Mouse (Mus musculus) bone marrow macrophage, adult 2 months (primary cell): Measurements from ENCODE around the gene Bbx. TPM values are rescaled to one million over a fixed set of nuclear protein-coding genes. Genes with fewer than 3 reads are reported as not detected.

Experiments used
- H3K27ac ChIP-seq: 2 replicates; pipeline ENCODE4 v1.5.1; 2012; ENCODE audit warnings: low read depth, low read length; ENCODE audit not compliant: insufficient read depth
- H3K4me1 ChIP-seq: 2 replicates; pipeline ENCODE4 v1.6.1; 2012; ENCODE audit warnings: low read length; ENCODE audit not compliant: control insufficient read depth, insufficient read depth
- H3K4me3 ChIP-seq: 2 replicates; pipeline ENCODE4 v1.5.1; 2012; ENCODE audit warnings: mild to moderate bottlenecking, low read length, moderate library complexity; ENCODE audit not compliant: insufficient read depth
- CTCF ChIP-seq: IDR thresholded peaks from 2 replicates; pipeline ENCODE4 v1.5.1; 2012; ENCODE audit warnings: low read depth, mild to moderate bottlenecking, low read length, moderate library complexity
- POLR2A ChIP-seq: IDR thresholded peaks from 2 replicates; pipeline ENCODE4 v1.6.1; 2012; ENCODE audit warnings: mild to moderate bottlenecking, low read depth, low read length, borderline replicate concordance
- polyA plus RNA-seq: library from polyadenylated mRNA; stranded (reverse); fragments of >200 nt; gene quantifications from 2 replicates; pipeline ENCODE4 v1.2.4, GENCODE M21; 2012; ENCODE audit not compliant: missing spikeins, insufficient read depth, insufficient read length

Gene Bbx
- polyA plus RNA-seq, 1 experiment, result 33.4 TPM

GRCm38 (mm10) chr16:50251417-50251975 is 180.7 kb downstream of the Bbx start:
- TF ChIP-seq POLR2A, result no peak
- TF ChIP-seq CTCF, result no peak
- Histone ChIP-seq H3K4me3 (no peak overlapping the region), H3K27ac (peak overlapping the region; percentile 19; the same call in 1 of the 2 replicates), H3K4me1 (peaks cover 7% of the 10 kb centered on the region)

GRCm38 (mm10) chr16:50250469-50250868 is 181.7 kb downstream of the Bbx start:
- H3K4me1 ChIP-seq, result peaks cover 7% of the 10 kb centered on the region
- no peak overlapping the region for H3K27ac ChIP-seq
- TF ChIP-seq CTCF, result no peak
- no peak for TF ChIP-seq POLR2A
- H3K4me3 ChIP-seq, result no peak overlapping the region

GRCm38 (mm10) chr16:50249036-50249435 is 183.2 kb downstream of the Bbx start:
- H3K4me1 ChIP-seq, result peaks cover 7% of the 10 kb centered on the region
- no peak overlapping the region for H3K4me3 ChIP-seq
- TF ChIP-seq CTCF, result no peak
- TF ChIP-seq POLR2A, result no peak
- H3K27ac ChIP-seq, result no peak overlapping the region

- no peak overlapping the region for H3K27ac ChIP-seq
- TF ChIP-seq CTCF, result no peak
- H3K4me1 ChIP-seq, result peaks cover 2% of the 10 kb centered on the region; the same call in 1 of the 2 replicates
- H3K4me3 ChIP-seq, result no peak overlapping the region
These were observed 189.7 kb downstream of the Bbx start for GRCm38 (mm10) chr16:50242444-50242843.

GRCm38 (mm10) chr16:50241604-50242003 is 190.6 kb downstream of the Bbx start:
- TF ChIP-seq POLR2A (no peak), CTCF (no peak)
- H3K4me1 ChIP-seq, result peaks cover 2% of the 10 kb centered on the region; the same call in 1 of the 2 replicates
- no peak overlapping the region for H3K27ac ChIP-seq
- no peak overlapping the region for H3K4me3 ChIP-seq

- no peak overlapping the region for H3K4me3 ChIP-seq
- H3K27ac ChIP-seq, result no peak overlapping the region
- peaks cover 2% of the 10 kb centered on the region; the same call in 1 of the 2 replicates for H3K4me1 ChIP-seq
- no peak for TF ChIP-seq CTCF
- TF ChIP-seq POLR2A, result no peak
These were observed 197.0 kb downstream of the Bbx start for GRCm38 (mm10) chr16:50235231-50235630.

- TF ChIP-seq CTCF (no peak), POLR2A (no peak)
- Histone ChIP-seq H3K4me3 (no peak overlapping the region), H3K4me1 (peaks cover 9% of the 10 kb centered on the region), H3K27ac (no peak overlapping the region)
These were observed 201.6 kb downstream of the Bbx start for GRCm38 (mm10) chr16:50230624-50231023.

- no peak overlapping the region for H3K27ac ChIP-seq
- H3K4me1 ChIP-seq, result peaks cover 17% of the 10 kb centered on the region
- H3K4me3 ChIP-seq, result no peak overlapping the region
- TF ChIP-seq POLR2A (no peak), CTCF (no peak)
These were observed 203.4 kb downstream of the Bbx start for GRCm38 (mm10) chr16:50228833-50229232.

GRCm38 (mm10) chr16:50226274-50226673 is 205.9 kb downstream of the Bbx start:
- TF ChIP-seq CTCF (no peak), POLR2A (no peak)
- no peak overlapping the region for H3K4me3 ChIP-seq
- no peak overlapping the region for H3K27ac ChIP-seq
- peaks cover 17% of the 10 kb centered on the region for H3K4me1 ChIP-seq

GRCm38 (mm10) chr16:50224946-50225345 is 207.2 kb downstream of the Bbx start:
- H3K27ac ChIP-seq, result peak overlapping the region; percentile 14; the same call in 1 of the 2 replicates
- H3K4me1 ChIP-seq, result peaks cover 17% of the 10 kb centered on the region
- no peak overlapping the region for H3K4me3 ChIP-seq
- TF ChIP-seq CTCF (no peak), POLR2A (no peak)
